ENCODE assay signal across 17 mouse cellular contexts in the genomic region with DNA sequence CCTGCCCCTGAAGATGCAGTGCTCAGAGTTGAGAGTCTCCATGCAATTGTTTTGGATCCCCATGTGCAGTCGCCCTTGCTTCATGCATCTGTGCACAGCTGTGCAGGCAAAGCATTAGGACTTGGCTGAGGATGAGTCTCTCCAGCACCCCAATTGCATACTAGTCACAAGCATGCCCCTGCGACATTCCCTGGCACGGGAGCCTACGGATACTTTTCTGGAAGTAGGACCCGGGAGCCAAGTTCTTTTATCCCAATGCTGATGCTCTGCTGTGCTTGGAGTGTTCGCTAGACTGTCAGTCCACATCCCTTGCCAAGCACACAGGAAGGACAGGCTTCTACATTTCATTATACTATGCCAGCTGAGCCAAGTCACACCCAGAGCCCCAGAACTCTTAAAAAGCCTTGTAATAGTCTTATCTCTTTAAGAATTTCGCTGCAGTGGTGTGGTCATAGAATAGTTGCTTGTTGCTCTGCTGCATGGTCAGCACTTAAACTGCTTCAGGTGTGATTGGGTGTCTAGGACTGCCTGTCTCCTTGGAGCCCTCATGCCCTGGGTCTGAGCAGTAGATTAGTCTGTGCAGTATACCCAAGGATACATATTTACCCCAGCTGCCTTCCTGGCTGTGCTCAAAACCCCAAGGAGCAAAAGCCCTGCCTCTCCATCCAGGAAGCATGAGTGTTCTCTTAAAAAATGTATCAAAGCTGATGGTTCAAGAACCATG.
A peak's percentile ranks its signal among the peaks of the same experiment; 100 is the strongest.
DNase-seq lines count a peak whose midpoint lies in the region; ATAC-seq and TF ChIP-seq lines count a peak whose summit lies in the region.
"Had no signal": no experiment of that assay in that cellular context is flagged by ENCODE, and none has a peak within 500 bp of the region (broad histone marks: within the 10 kb centered on the region; RNA-seq: fewer than 3 reads in every experiment).

No protein-coding gene starts in this region.

- DNase-seq in hindbrain, embryonic 11.5 days (ENCODE audit: low spot score) = no peak
- no peak for DNase-seq in hindbrain, postnatal 0 days (ENCODE audit: low spot score)
- no peak for DNase-seq in lung, embryonic 14.5 days
- no peak for DNase-seq in lung, postnatal 14 days
- DNase-seq in embryo, embryonic 11 days = no peak
- DNase-seq: cerebellum, adult 2 months; heart, adult 18-20 months; heart, postnatal 14 days; kidney, postnatal 36 days; layer of hippocampus, adult 9-11 months; right cerebral cortex, postnatal 4 days; thymus, postnatal 36 days had no signal

- no peak for ATAC-seq in hindbrain, embryonic 11.5 days (ENCODE audit: low FRiP score)
- ATAC-seq in hindbrain, postnatal 0 days = no peak
- ATAC-seq in lung, embryonic 14.5 days (ENCODE audit: insufficient read depth) = no peak
- ATAC-seq in midbrain, embryonic 12.5 days (ENCODE audit: low FRiP score, low read depth) = no peak
- ATAC-seq in midbrain, embryonic 15.5 days (replicated peaks) = no peak
- ATAC-seq: intestine, embryonic 16.5 days had no signal

- H3K27me3 ChIP-seq in hindbrain, embryonic 11.5 days (ENCODE audit: control insufficient read depth, insufficient read depth, low read length) = no peaks in the 10 kb centered on the region
- no peaks in the 10 kb centered on the region for H3K27me3 ChIP-seq in hindbrain, postnatal 0 days (ENCODE audit: insufficient read depth, low read length)
- H3K27me3 ChIP-seq in lung, embryonic 14.5 days (ENCODE audit: insufficient read depth, low read length) = no peaks in the 10 kb centered on the region
- no peaks in the 10 kb centered on the region for H3K27me3 ChIP-seq in midbrain, embryonic 12.5 days
- no peaks in the 10 kb centered on the region for H3K27me3 ChIP-seq in midbrain, embryonic 15.5 days (replicated peaks)
- H3K27me3 ChIP-seq: limb, embryonic 12.5 days had no signal

- no peak overlapping the region for H3K4me3 ChIP-seq in hindbrain, embryonic 11.5 days (ENCODE audit: low read depth, low read length)
- no peak overlapping the region for H3K4me3 ChIP-seq in hindbrain, postnatal 0 days (ENCODE audit: low read length)
- no peak overlapping the region for H3K4me3 ChIP-seq in lung, embryonic 14.5 days (ENCODE audit: low read depth, low read length)
- H3K4me3 ChIP-seq in midbrain, embryonic 12.5 days = no peak overlapping the region
- no peak overlapping the region for H3K4me3 ChIP-seq in midbrain, embryonic 15.5 days
- H3K4me3 ChIP-seq: embryonic facial prominence, embryonic 10.5 days; limb, embryonic 12.5 days had no signal

- H3K27ac ChIP-seq in hindbrain, embryonic 11.5 days (ENCODE audit: low read depth, low read length) = 0 out of 2 replicates have a peak overlapping the region, but pooled peaks have one; percentile 10
- no peak overlapping the region; the same call in 1 of the 2 replicates for H3K27ac ChIP-seq in hindbrain, postnatal 0 days
- H3K27ac ChIP-seq in lung, embryonic 14.5 days (ENCODE audit: low read depth) = peak overlapping the region; percentile 36; the same call in 1 of the 2 replicates
- H3K27ac ChIP-seq in midbrain, embryonic 12.5 days (replicated peaks) = peak overlapping the region; percentile 77
- H3K27ac ChIP-seq in midbrain, embryonic 15.5 days = 0 out of 2 replicates have a peak overlapping the region, but pooled peaks have one; percentile 31
- H3K27ac ChIP-seq: embryonic facial prominence, embryonic 10.5 days; limb, embryonic 12.5 days had no signal

- no peak overlapping the region for H3K9ac ChIP-seq in hindbrain, embryonic 11.5 days (ENCODE audit: low read depth, low read length)
- H3K9ac ChIP-seq in hindbrain, postnatal 0 days (replicated peaks; ENCODE audit: low read length) = no peak overlapping the region
- no peak overlapping the region for H3K9ac ChIP-seq in lung, embryonic 14.5 days
- H3K9ac ChIP-seq in midbrain, embryonic 12.5 days (replicated peaks) = no peak overlapping the region
- no peak overlapping the region for H3K9ac ChIP-seq in midbrain, embryonic 15.5 days
- H3K9ac ChIP-seq: limb, embryonic 12.5 days had no signal

- H3K4me1 ChIP-seq in hindbrain, embryonic 11.5 days (replicated peaks; ENCODE audit: control insufficient read depth, insufficient read depth, low read length) = peaks cover 5% of the 10 kb centered on the region; the same call in 1 of the 2 replicates
- peaks cover 17% of the 10 kb centered on the region; the same call in 1 of the 2 replicates for H3K4me1 ChIP-seq in hindbrain, postnatal 0 days (ENCODE audit: insufficient read depth, low read length)
- H3K4me1 ChIP-seq in lung, embryonic 14.5 days (ENCODE audit: insufficient read depth) = no peaks in the 10 kb centered on the region
- peaks cover 16% of the 10 kb centered on the region for H3K4me1 ChIP-seq in midbrain, embryonic 12.5 days
- peaks cover 29% of the 10 kb centered on the region for H3K4me1 ChIP-seq in midbrain, embryonic 15.5 days

- no peaks in the 10 kb centered on the region for H3K9me3 ChIP-seq in hindbrain, embryonic 11.5 days (ENCODE audit: control insufficient read depth, low read length)
- no peaks in the 10 kb centered on the region for H3K9me3 ChIP-seq in hindbrain, postnatal 0 days (ENCODE audit: low read length)
- no peaks in the 10 kb centered on the region for H3K9me3 ChIP-seq in lung, embryonic 14.5 days (ENCODE audit: low read depth, low read length)
- H3K9me3 ChIP-seq in midbrain, embryonic 12.5 days = no peaks in the 10 kb centered on the region
- H3K9me3 ChIP-seq in midbrain, embryonic 15.5 days = no peaks in the 10 kb centered on the region
- H3K9me3 ChIP-seq: embryonic facial prominence, embryonic 10.5 days; limb, embryonic 12.5 days had no signal

- WGBS in hindbrain, embryonic 11.5 days = 94% methylated on average over 7 of the region's 7 CpGs
- 65% methylated on average over 7 of the region's 7 CpGs for WGBS in hindbrain, postnatal 0 days
- WGBS in lung, embryonic 14.5 days = 87% methylated on average over 7 of the region's 7 CpGs
- 92% methylated on average over 7 of the region's 7 CpGs for WGBS in midbrain, embryonic 12.5 days
- 84% methylated on average over 7 of the region's 7 CpGs for WGBS in midbrain, embryonic 15.5 days

- no peak for TF ChIP-seq CTCF in hindbrain, postnatal 0 days (IDR thresholded peaks at IDR 0.05; ENCODE audit: low read depth)
- no peak for TF ChIP-seq CTCF in lung, embryonic 14.5 days (IDR thresholded peaks at IDR 0.05; ENCODE audit: low read depth)

- H3K36me3 ChIP-seq in hindbrain, embryonic 11.5 days (ENCODE audit: control insufficient read depth, insufficient read depth, low read length) = no peaks in the 10 kb centered on the region
- H3K36me3 ChIP-seq in hindbrain, postnatal 0 days (ENCODE audit: insufficient read depth, low read length) = 0 out of 2 replicates have a peak, but pooled peaks cover under 1% of the 10 kb centered on the region
- H3K36me3 ChIP-seq in lung, embryonic 14.5 days (ENCODE audit: insufficient read depth) = 0 out of 2 replicates have a peak, but pooled peaks cover 11% of the 10 kb centered on the region
- peaks cover 5% of the 10 kb centered on the region; the same call in 1 of the 2 replicates for H3K36me3 ChIP-seq in midbrain, embryonic 12.5 days
- no peaks in the 10 kb centered on the region for H3K36me3 ChIP-seq in midbrain, embryonic 15.5 days (replicated peaks)

- H3K4me2 ChIP-seq in hindbrain, embryonic 11.5 days (replicated peaks; ENCODE audit: low read depth, low read length) = no peak overlapping the region
- H3K4me2 ChIP-seq in hindbrain, postnatal 0 days (ENCODE audit: low read depth, low read length) = no peak overlapping the region
- H3K4me2 ChIP-seq in lung, embryonic 14.5 days = no peak overlapping the region
- no peak overlapping the region for H3K4me2 ChIP-seq in midbrain, embryonic 12.5 days (replicated peaks)
- H3K4me2 ChIP-seq in midbrain, embryonic 15.5 days = no peak overlapping the region
- H3K4me2 ChIP-seq: limb, embryonic 12.5 days had no signal
